Mouse (Mus musculus) lung, embryonic 14.5 days (tissue): ENCODE results near the gene Trim12a. TPM values are rescaled to one million over a fixed set of nuclear protein-coding genes. Genes with fewer than 3 reads are reported as not detected.
"Not testable (repeated sequence)": the region's sequence is repeated elsewhere in the genome, so short reads cannot be mapped to it uniquely, and the experiment has no call there.

Source experiments
- ATAC-seq: fragments of 200-750 bp; cut with Nextera tagmentation; 2 replicates; pipeline ENCODE4 v1.8.0; 2017; ENCODE audit warnings: mild to moderate bottlenecking, moderate TSS enrichment, moderate library complexity; ENCODE audit not compliant: insufficient read depth
- DNase-seq: peaks from one replicate; pipeline ENCODE4 v3.0.0-alpha.2; 2015
- H3K27ac ChIP-seq: fragments of 300-500 bp; sonication (generic); 2 replicates; pipeline ENCODE4 v1.5.1; 2014; ENCODE audit warnings: low read depth, mild to moderate bottlenecking, moderate library complexity
- H3K27me3 ChIP-seq: fragments of 300-500 bp; sonication (generic); 2 replicates; pipeline ENCODE4 v1.6.1; 2014; ENCODE audit warnings: low read length, control low read depth; ENCODE audit not compliant: insufficient read depth
- H3K36me3 ChIP-seq: fragments of 300-500 bp; sonication (generic); 2 replicates; pipeline ENCODE4 v1.6.1; 2014; ENCODE audit warnings: control low read depth; ENCODE audit not compliant: insufficient read depth
- H3K4me1 ChIP-seq: fragments of 300-500 bp; sonication (generic); 2 replicates; pipeline ENCODE4 v1.6.1; 2014; ENCODE audit warnings: antibody characterized with exemption, control low read depth; ENCODE audit not compliant: insufficient read depth
- H3K4me2 ChIP-seq: fragments of 300-500 bp; sonication (generic); 2 replicates; pipeline ENCODE4 v1.6.1; 2014; ENCODE audit warnings: mild to moderate bottlenecking
- H3K4me3 ChIP-seq: fragments of 300-500 bp; sonication (generic); 2 replicates; pipeline ENCODE4 v1.5.1; 2014; ENCODE audit warnings: low read depth, low read length
- H3K9ac ChIP-seq: fragments of 300-500 bp; sonication (generic); 2 replicates; pipeline ENCODE4 v1.6.1; 2014
- H3K9me3 ChIP-seq: fragments of 300-500 bp; sonication (generic); 2 replicates; pipeline ENCODE4 v1.6.1; 2016; ENCODE audit warnings: low read depth, low read length, control low read depth
- CTCF ChIP-seq: IDR thresholded peaks from 2 replicates; pipeline ENCODE4 v1.5.1; 2016; ENCODE audit warnings: antibody characterized with exemption, low read depth
- WGBS: fragments of 180-500 bp; shearing (Covaris S2); extraction: QIAGEN DNeasy Blood & Tissue Kit; methylation state at CpG from one replicate; pipeline ENCODE4 v1.1.7; 2014; 5-methylcytosine and 5-hydroxymethylcytosine counted together
- polyA plus RNA-seq: library from polyadenylated mRNA; unstranded; fragments of >200 nt; fragmentation: Nextera tagmentation; extraction: Ambion mirVana; gene quantifications from 2 replicates; pipeline ENCODE4 v1.2.1, GENCODE M21; 2014

Gene Trim12a
- polyA plus RNA-seq, 1 experiment from 2014 or later = 3.2 TPM

DNA sequence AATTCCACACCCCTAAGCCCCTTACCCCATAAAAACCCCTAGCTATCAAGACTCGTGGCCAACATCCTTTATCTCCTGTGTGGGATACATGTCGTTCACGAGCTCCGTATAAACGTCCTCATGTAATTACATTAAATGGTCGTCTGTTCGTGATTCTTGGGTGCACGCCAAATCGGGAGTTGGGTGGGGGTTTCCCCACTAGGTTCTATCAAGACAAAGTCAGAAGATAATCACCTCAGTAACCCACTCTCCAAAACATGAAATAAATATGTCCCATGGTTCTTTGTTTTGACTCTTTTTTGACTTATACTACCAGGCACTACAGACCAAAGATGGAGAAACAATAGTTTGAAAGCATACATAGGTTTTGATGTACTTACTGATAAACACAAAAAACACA is 6.8 kb upstream of the Trim12a start:
- WGBS = 48% methylated on average over 9 of the region's 9 CpGs
- H3K36me3 ChIP-seq = no peaks in the 10 kb centered on the region
- no peak overlapping the region for H3K9ac ChIP-seq
- H3K27me3 ChIP-seq = no peaks in the 10 kb centered on the region
- H3K9me3 ChIP-seq = no peaks in the 10 kb centered on the region
- ATAC-seq (no peak), DNase-seq (no peak)
- H3K4me1 ChIP-seq = no peaks in the 10 kb centered on the region
- H3K4me2 ChIP-seq = no peak overlapping the region
- H3K27ac ChIP-seq = no peak overlapping the region
- TF ChIP-seq CTCF = no peak
- H3K4me3 ChIP-seq = no peak overlapping the region

DNA sequence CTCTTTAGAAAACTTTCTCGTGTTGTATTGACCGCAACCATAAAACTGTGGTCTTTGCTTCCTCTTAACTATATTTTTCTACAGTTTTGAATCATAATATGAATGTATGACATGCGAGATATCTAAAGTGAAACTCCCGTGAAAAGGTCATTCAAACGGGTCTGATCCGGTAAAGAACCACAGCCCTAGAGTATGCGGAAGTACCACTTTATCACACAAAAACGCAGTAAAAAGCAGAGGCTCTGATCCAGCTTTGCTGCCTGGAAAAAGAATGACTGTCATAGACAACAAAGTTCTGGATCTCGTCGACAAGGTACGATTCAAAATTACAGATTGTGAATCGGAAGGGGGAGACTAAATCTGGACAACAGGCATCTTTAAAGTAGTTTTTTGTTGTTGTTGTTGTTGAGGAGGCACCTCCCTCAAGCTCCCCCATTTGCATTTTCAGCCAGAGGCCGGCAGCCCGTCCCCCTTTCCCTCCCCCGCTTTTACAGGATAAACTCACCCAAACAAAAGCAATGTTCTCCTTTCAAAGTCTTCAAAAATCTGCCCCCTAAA is 391 bp downstream of the Trim12a start:
- no peaks in the 10 kb centered on the region for H3K9me3 ChIP-seq
- no peak for TF ChIP-seq CTCF
- H3K4me1 ChIP-seq = no peaks in the 10 kb centered on the region
- WGBS = 8% methylated on average over 15 of the region's 15 CpGs
- no peaks in the 10 kb centered on the region for H3K27me3 ChIP-seq
- peak overlapping the region; percentile 39 for H3K4me3 ChIP-seq
- peak; percentile 64 for ATAC-seq
- no peaks in the 10 kb centered on the region for H3K36me3 ChIP-seq
- peak; percentile 44 for DNase-seq
- H3K9ac ChIP-seq = peak overlapping the region; percentile 41
- no peak overlapping the region for H3K27ac ChIP-seq
- H3K4me2 ChIP-seq = peak overlapping the region; percentile 58

DNA sequence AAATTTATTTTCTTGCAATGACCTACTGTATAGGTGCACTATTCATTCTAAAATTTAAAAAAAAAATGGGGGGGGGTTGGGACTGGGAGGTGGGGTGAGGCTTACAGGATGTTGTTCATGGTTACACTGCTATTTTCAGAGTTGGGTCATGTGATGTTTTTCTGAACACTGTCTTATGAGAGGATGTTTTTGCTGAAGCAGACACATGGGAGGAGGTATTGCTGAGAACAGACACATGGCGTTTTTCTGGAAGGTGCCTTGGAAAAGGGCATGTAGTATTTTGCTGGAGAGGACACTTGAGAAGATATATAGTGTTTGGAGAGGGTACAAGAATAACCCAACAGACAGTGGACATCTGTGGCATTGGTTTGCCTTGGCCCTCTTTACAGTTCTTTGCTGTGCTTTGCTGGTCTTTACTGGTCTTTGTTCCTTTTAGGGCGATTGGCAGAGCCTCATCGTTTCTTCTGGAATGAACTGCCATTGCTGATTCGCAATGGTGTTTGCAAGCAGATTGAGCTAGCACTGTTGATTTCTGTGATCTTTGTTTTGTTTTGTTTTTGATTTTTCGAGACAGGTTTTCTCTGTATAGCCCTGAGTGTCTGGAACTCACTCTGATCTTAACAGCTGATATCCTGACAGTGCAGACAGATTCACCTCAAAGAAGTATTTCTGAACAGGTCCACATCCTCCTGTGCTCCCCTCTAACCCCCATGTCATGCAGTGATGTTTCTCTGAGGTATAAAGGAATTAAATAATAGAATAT is 23.4 kb downstream of the Trim12a start:
- ATAC-seq (no peak), DNase-seq (no peak)
- Histone ChIP-seq H3K9ac (no peak overlapping the region), H3K4me3 (no peak overlapping the region), H3K9me3 (no peaks in the 10 kb centered on the region), H3K27me3 (no peaks in the 10 kb centered on the region), H3K4me2 (no peak overlapping the region), H3K36me3 (no peaks in the 10 kb centered on the region), H3K27ac (no peak overlapping the region), H3K4me1 (no peaks in the 10 kb centered on the region)
- no peak for TF ChIP-seq CTCF
- 75% methylated on average over 5 of the region's 5 CpGs for WGBS

DNA sequence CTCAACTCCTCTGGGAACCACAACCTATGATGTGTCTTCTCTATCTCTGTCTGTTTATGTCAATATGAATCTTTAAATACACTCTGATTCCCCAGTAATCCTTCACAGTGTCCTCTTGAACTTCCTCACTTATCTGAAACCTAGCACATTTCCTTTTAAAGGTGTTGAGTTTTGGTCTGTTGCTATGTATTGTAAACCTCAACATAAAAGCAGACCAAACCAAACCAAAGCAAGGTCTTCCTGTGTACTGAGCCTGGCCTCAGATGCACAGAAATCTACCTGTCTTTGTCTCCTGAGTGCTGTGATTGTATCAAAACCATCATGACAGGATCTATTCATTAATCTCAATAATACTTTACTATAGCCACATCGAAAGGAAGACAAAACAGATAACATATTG is 24.6 kb downstream of the Trim12a start:
- no peaks in the 10 kb centered on the region for H3K9me3 ChIP-seq
- H3K4me3 ChIP-seq = no peak overlapping the region
- no peak overlapping the region for H3K27ac ChIP-seq
- H3K4me2 ChIP-seq = no peak overlapping the region
- no peak overlapping the region for H3K9ac ChIP-seq
- H3K27me3 ChIP-seq = no peaks in the 10 kb centered on the region
- H3K4me1 ChIP-seq = no peaks in the 10 kb centered on the region
- no peak for DNase-seq
- no peak for ATAC-seq
- no peak for TF ChIP-seq CTCF
- WGBS = 86% methylated on average over 1 of the region's 1 CpGs
- no peaks in the 10 kb centered on the region for H3K36me3 ChIP-seq

DNA sequence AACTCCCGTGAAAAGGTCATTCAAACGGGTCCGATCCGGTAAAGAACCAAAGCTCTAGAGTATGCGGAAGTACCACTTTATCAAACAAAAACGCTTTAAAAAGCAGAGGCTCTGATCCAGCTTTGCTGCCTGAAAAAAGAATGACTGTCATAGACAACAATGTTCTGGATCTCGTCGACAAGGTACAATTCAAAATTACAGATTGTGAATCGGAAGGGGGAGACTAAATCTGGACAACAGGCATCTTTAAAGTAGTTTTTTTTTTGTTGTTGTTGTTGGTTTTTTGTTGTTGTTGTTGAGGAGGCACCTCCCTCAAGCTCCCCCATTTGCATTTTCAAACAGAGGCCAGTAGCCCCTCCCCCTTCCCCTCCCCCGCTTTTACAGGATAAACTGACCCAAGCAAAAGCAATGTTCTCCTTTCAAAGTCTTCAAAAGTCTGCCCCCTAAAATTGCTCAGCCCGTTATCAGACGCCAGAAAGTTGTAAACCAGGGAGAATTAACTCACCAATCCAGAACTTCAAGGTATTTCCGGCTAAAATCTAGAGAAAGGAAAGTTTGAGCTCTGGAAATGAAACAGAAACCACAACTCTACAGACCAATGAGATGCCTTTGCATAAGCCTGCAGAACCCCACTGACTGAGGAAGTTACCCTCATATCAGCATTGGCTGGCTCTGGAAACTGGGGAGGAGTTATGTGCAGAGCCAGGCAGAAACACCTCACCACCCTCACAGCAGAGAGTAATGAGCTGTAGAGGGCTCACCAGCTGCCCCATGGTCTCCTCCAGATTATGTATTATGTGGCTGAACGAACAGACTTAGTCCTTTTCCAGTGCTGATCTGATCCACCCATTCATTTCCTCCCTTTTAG is 27.5 kb downstream of the Trim12a start, which contains the start of gene Trim5:
TSS of gene Trim5 (minus strand) at position 519 of the 868 bp plus-strand sequence.
- Histone ChIP-seq H3K4me3 (0 out of 2 replicates have a peak within 1 kb of the TSS, but pooled peaks have one; percentile 1), H3K4me2 (peak within 1 kb of the TSS; percentile 26)
- H3K9ac ChIP-seq, H3K9me3 ChIP-seq, H3K27me3 ChIP-seq, H3K27ac ChIP-seq, H3K36me3 ChIP-seq, H3K4me1 ChIP-seq, DNase-seq: not testable (repeated sequence)
- peak; percentile 96 for ATAC-seq
- WGBS = 35% methylated on average over 14 of the region's 14 CpGs

DNA sequence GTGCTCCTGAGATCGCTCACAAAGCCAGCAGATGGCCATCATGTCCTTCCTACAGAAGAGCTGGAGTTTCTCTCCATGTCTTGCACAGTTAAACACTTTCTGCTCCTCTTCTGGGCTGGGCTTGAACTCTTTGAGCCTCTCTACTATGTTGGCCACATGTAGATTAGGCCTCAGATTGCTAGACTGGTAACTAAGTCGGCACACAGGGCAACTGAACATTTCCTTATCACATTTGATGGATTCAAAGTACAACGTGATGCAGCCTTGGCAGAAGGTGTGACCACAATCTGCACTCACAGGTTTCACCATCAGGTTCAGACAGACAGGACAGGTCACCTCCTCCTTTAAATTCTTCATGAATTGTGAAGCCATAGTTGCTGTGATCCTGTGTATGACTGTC is 35.9 kb downstream of the Trim12a start:
- H3K4me2 ChIP-seq, DNase-seq, ATAC-seq, H3K27me3 ChIP-seq, H3K4me3 ChIP-seq, H3K9ac ChIP-seq, H3K4me1 ChIP-seq, H3K9me3 ChIP-seq, H3K27ac ChIP-seq, H3K36me3 ChIP-seq: not testable (repeated sequence)
- 69% methylated on average over 2 of the region's 3 CpGs for WGBS

DNA sequence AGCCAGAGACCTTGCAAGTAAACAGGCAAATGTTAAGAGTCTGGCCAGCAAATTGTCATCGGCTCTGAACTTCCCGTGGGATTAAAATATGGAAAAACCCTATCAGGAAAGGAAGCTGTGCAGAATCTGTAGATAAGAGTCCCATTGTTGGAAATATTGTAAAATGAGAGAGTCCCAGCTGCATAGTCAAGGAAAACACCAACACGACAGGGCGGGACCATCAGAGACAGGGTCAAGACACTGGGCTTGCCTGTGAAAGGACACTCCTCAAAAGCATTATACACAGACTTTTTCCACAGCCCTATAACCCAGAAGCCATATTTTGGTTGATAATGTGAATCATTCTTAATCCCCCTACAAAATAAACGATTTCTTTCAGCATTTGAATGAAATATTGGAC is 49.9 kb downstream of the Trim12a start:
- not testable (repeated sequence) for H3K27me3 ChIP-seq, H3K36me3 ChIP-seq, H3K4me1 ChIP-seq, DNase-seq, H3K4me3 ChIP-seq, H3K9me3 ChIP-seq, ATAC-seq, H3K4me2 ChIP-seq, H3K27ac ChIP-seq, H3K9ac ChIP-seq
- 82% methylated on average over 3 of the region's 5 CpGs for WGBS

DNA sequence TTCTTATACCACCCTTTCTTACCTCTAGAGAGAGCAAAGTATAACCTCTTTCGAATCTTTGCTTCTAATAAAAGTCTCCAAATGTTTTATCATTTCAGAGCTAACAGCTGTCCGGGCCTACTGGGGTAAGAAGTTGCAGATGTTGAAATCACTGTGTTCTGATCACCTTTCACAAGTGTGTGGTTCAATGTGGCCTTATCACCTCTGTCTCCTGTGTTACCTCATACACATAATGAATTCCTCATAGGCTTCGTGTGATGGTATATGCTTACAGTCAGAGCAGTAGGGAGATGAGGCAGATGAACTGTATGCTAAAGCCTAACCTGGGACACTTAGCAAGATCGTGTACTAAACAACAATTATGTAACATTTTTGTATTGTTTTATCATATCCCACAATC is 54.9 kb downstream of the Trim12a start:
- H3K9ac ChIP-seq, H3K4me1 ChIP-seq, H3K36me3 ChIP-seq, ATAC-seq, H3K27me3 ChIP-seq, H3K4me3 ChIP-seq, DNase-seq, H3K27ac ChIP-seq, H3K9me3 ChIP-seq, H3K4me2 ChIP-seq: not testable (repeated sequence)
- WGBS = 80% methylated on average over 4 of the region's 4 CpGs
